ENCODE assay signal across 19 mouse cellular contexts in the genomic region with DNA sequence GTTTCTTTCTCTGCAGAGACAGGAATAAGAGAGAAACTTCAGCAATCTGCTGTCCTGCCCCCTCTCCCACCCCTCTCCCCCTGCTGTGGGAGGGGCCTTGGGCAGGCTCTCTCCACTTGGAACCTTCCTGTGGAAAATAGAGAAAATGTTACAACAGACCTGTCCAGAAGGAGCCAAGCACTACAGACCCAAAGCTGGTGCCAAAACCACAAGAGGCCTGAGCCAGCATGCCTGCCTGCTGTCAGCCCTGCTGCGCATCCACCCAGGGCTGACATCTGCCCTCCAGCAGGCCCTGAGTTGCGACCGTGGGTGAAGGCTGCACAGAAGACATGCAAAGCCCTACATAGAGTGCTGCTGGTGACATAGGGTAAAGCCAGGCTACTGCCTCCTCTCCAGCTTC. TPM values are rescaled to one million over a fixed set of nuclear protein-coding genes. Genes with fewer than 3 reads are reported as not detected.
DNase-seq lines count a peak whose midpoint lies in the region; ATAC-seq lines count a peak whose summit lies in the region.
"Had no signal": no experiment of that assay in that cellular context is flagged by ENCODE, and none has a peak within 500 bp of the region (broad histone marks: within the 10 kb centered on the region; RNA-seq: fewer than 3 reads in every experiment).

No protein-coding gene starts in this region.

- H3K27me3 ChIP-seq in forebrain, embryonic 15.5 days, result no peaks in the 10 kb centered on the region
- H3K27me3 ChIP-seq in forebrain, embryonic 11.5 days (ENCODE audit: control insufficient read depth, insufficient read depth, low read length), result no peaks in the 10 kb centered on the region

- peak; percentile 62 for DNase-seq in cerebellum, adult 11-12 months
- DNase-seq in cerebellum, adult 8-10 months, result no peak
- DNase-seq in forebrain, embryonic 11.5 days (ENCODE audit: low spot score), result no peak
- peak; percentile 79 for DNase-seq in 3134 (ENCODE audit: extremely low read depth, insufficient read length, low spot score)
- peak; percentile 80 for DNase-seq in adipocyte (ENCODE audit: low spot score)
- no peak for DNase-seq in yolk sac, embryonic 10.5 days (ENCODE audit: low spot score)
- DNase-seq in urinary bladder, postnatal 4 days (ENCODE audit: low spot score in 2 of 2), result no peak
- DNase-seq: gastrocnemius, postnatal 36 days; heart, postnatal 36 days; lung, adult 18-20 months; lung, postnatal 4 days; right cerebral cortex, postnatal 25 days; thymus, adult 18-20 months had no signal

- 0 out of 2 replicates have a peak overlapping the region, but pooled peaks have one; percentile 9 for H3K27ac ChIP-seq in forebrain, embryonic 15.5 days (replicated peaks)
- no peak overlapping the region for H3K27ac ChIP-seq in forebrain, embryonic 11.5 days (ENCODE audit: low read depth, low read length)
- H3K27ac ChIP-seq: layer of hippocampus, adult 2 months had no signal

- H3K9me3 ChIP-seq in forebrain, embryonic 15.5 days, result no peaks in the 10 kb centered on the region
- no peaks in the 10 kb centered on the region for H3K9me3 ChIP-seq in forebrain, embryonic 11.5 days (ENCODE audit: control insufficient read depth, low read length)

- H3K4me2 ChIP-seq in forebrain, embryonic 15.5 days (replicated peaks), result no peak overlapping the region
- H3K4me2 ChIP-seq in forebrain, embryonic 11.5 days (ENCODE audit: low read depth, low read length, severe bottlenecking), result no peak overlapping the region
- H3K4me2 ChIP-seq: heart, embryonic 11.5 days; midbrain, embryonic 11.5 days had no signal

- WGBS in forebrain, embryonic 15.5 days, result 74% methylated on average over 3 of the region's 3 CpGs
- WGBS in forebrain, embryonic 11.5 days, result 87% methylated on average over 3 of the region's 3 CpGs

- no peak overlapping the region for H3K4me3 ChIP-seq in forebrain, embryonic 15.5 days
- H3K4me3 ChIP-seq in forebrain, embryonic 11.5 days (ENCODE audit: low read depth, low read length), result no peak overlapping the region
- H3K4me3 ChIP-seq: layer of hippocampus, adult 2 months had no signal

- 0 out of 2 replicates have a peak, but pooled peaks cover 2% of the 10 kb centered on the region for H3K36me3 ChIP-seq in forebrain, embryonic 15.5 days
- no peaks in the 10 kb centered on the region; the same call in 1 of the 2 replicates for H3K36me3 ChIP-seq in forebrain, embryonic 11.5 days (ENCODE audit: control insufficient read depth, insufficient read depth, low read length)
- H3K36me3 ChIP-seq: G1E had no signal

- no peak for ATAC-seq in forebrain, embryonic 15.5 days (replicated peaks)
- ATAC-seq in forebrain, embryonic 11.5 days (replicated peaks; ENCODE audit: low FRiP score), result no peak
- ATAC-seq: intestine, embryonic 16.5 days had no signal

- H3K9ac ChIP-seq in forebrain, embryonic 15.5 days (replicated peaks), result no peak overlapping the region
- H3K9ac ChIP-seq in forebrain, embryonic 11.5 days (ENCODE audit: low read length), result no peak overlapping the region

- peaks cover 53% of the 10 kb centered on the region for H3K4me1 ChIP-seq in forebrain, embryonic 15.5 days
- H3K4me1 ChIP-seq in forebrain, embryonic 11.5 days (replicated peaks; ENCODE audit: control insufficient read depth, insufficient read depth, low read length), result peaks cover 22% of the 10 kb centered on the region

RNA-seq across cellular contexts. Expression of gene Phf21b, which starts 16.3 kb away (rescaled TPM):
- 11.0 and 13.0 TPM in 2 replicates for polyA plus RNA-seq in forebrain, embryonic 15.5 days (2015; fragmentation: Nextera tagmentation; extraction: Ambion mirVana)
- 26.6 and 32.2 TPM in 2 replicates for polyA plus RNA-seq in forebrain, embryonic 11.5 days (2014; fragmentation: Nextera tagmentation; extraction: Ambion mirVana)
- polyA plus RNA-seq: G1E had no signal

Comparison
In these comparisons a context has a peak if more than half of its experiments do, and no peak if none do; other contexts are left out.
1. DNase-seq: peak in cerebellum, adult 11-12 months (single experiment), 3134 (single experiment) and adipocyte (single experiment); none in cerebellum, adult 8-10 months (single experiment), forebrain, embryonic 11.5 days (single experiment), yolk sac, embryonic 10.5 days (single experiment) and urinary bladder, postnatal 4 days (0 of 2).